Comparison of ENCODE assay signal across 8 mouse cellular contexts in genomic region chr13:48871887-48872606, GRCm38 (mm10). TPM values are rescaled to one million over a fixed set of nuclear protein-coding genes. Genes with fewer than 3 reads are reported as not detected.
DNase-seq lines count a peak whose midpoint lies in the region; ATAC-seq lines count a peak whose summit lies in the region.

No protein-coding gene starts in this region.

- H3K4me2 ChIP-seq in hindbrain, embryonic 11.5 days (replicated peaks; ENCODE audit: low read depth, low read length) = peak overlapping the region; percentile 81
- peak overlapping the region; percentile 93 for H3K4me2 ChIP-seq in liver, embryonic 13.5 days

- DNase-seq in cerebellum, adult 8-10 months = peak; percentile 37
- DNase-seq in cerebellum, postnatal 4 days (ENCODE audit: low spot score in 2 of 2) = no peak
- DNase-seq in hindbrain, embryonic 11.5 days (ENCODE audit: low spot score) = no peak
- DNase-seq in liver, embryonic 13.5 days = no peak
- DNase-seq in splenic B cell, adult 2 months (ENCODE audit: low read depth, low spot score) = peak; percentile 79
- DNase-seq in adrenal gland, adult 2 months = no peak
- no peak for DNase-seq in layer of hippocampus, postnatal 25 days (ENCODE audit: extremely low spot score in 1 of 2, low spot score in 1 of 2)

- peak; percentile 59 for ATAC-seq in common myeloid progenitor, adult 5-6 weeks (replicated peaks; ENCODE audit: low read depth, poor library complexity, severe bottlenecking)
- ATAC-seq in hindbrain, embryonic 11.5 days (ENCODE audit: low FRiP score) = no peak
- ATAC-seq in liver, embryonic 13.5 days (ENCODE audit: low read depth) = 0 out of 2 replicates have a peak, but pooled peaks have one; percentile 3

- peak overlapping the region; percentile 93 for H3K9ac ChIP-seq in hindbrain, embryonic 11.5 days (ENCODE audit: low read depth, low read length)
- peak overlapping the region; percentile 97 for H3K9ac ChIP-seq in liver, embryonic 13.5 days

- no peaks in the 10 kb centered on the region for H3K9me3 ChIP-seq in hindbrain, embryonic 11.5 days (ENCODE audit: control insufficient read depth, low read length)
- H3K9me3 ChIP-seq in liver, embryonic 13.5 days (replicated peaks) = no peaks in the 10 kb centered on the region

- no peaks in the 10 kb centered on the region for H3K27me3 ChIP-seq in hindbrain, embryonic 11.5 days (ENCODE audit: control insufficient read depth, insufficient read depth, low read length)
- no peaks in the 10 kb centered on the region for H3K27me3 ChIP-seq in liver, embryonic 13.5 days
- H3K27me3 ChIP-seq in splenic B cell, adult 2 months (ENCODE audit: control insufficient read depth, insufficient read depth, low read length, poor library complexity, severe bottlenecking) = no peaks in the 10 kb centered on the region

- peaks cover 12% of the 10 kb centered on the region for H3K4me1 ChIP-seq in hindbrain, embryonic 11.5 days (replicated peaks; ENCODE audit: control insufficient read depth, insufficient read depth, low read length)
- peaks cover 56% of the 10 kb centered on the region for H3K4me1 ChIP-seq in liver, embryonic 13.5 days (replicated peaks)

- no peaks in the 10 kb centered on the region for H3K36me3 ChIP-seq in hindbrain, embryonic 11.5 days (ENCODE audit: control insufficient read depth, insufficient read depth, low read length)
- no peaks in the 10 kb centered on the region for H3K36me3 ChIP-seq in liver, embryonic 13.5 days
- no peaks in the 10 kb centered on the region; the same call in 1 of the 2 replicates for H3K36me3 ChIP-seq in splenic B cell, adult 2 months (ENCODE audit: control insufficient read depth, insufficient read depth, low read length, poor library complexity, severe bottlenecking)

- H3K4me3 ChIP-seq in hindbrain, embryonic 11.5 days (ENCODE audit: low read depth, low read length) = peak overlapping the region; percentile 96
- peak overlapping the region; percentile 91 for H3K4me3 ChIP-seq in liver, embryonic 13.5 days (replicated peaks)

- WGBS in hindbrain, embryonic 11.5 days = 71% methylated on average over 7 of the region's 7 CpGs
- WGBS in liver, embryonic 13.5 days (ENCODE audit: insufficient replicate concordance) = 63% methylated on average over 7 of the region's 7 CpGs

- no peak overlapping the region for H3K27ac ChIP-seq in hindbrain, embryonic 11.5 days (ENCODE audit: low read depth, low read length)
- H3K27ac ChIP-seq in liver, embryonic 13.5 days = peak overlapping the region; percentile 70; the same call in 1 of the 2 replicates

RNA-seq across cellular contexts. Expression of gene Phf2, which starts 1.1 kb away (rescaled TPM):
- 9.0 and 14.3 TPM in 2 replicates for total RNA-seq in common myeloid progenitor, adult 5-6 weeks (2017)
- polyA plus RNA-seq in hindbrain, embryonic 11.5 days (2014; fragmentation: Nextera tagmentation; extraction: Ambion mirVana) = 10.0 and 13.2 TPM in 2 replicates
- 2.0 and 2.2 TPM in 2 replicates for polyA plus RNA-seq in liver, embryonic 13.5 days (2015; fragmentation: Nextera tagmentation; extraction: Ambion mirVana)
- total RNA-seq in adrenal gland, adult 2 months (2021) = 10 to 100 TPM; 41.2 to 42.9 TPM
- 19.5 and 22.2 TPM in 2 replicates for polyA plus RNA-seq in adrenal gland, adult 2 months (2012; rRNA removed)
- 10 to 100 TPM; 34.7 to 34.8 TPM for total RNA-seq in layer of hippocampus, postnatal 25 days (2021)

Comparison
In these comparisons a context has a peak if more than half of its experiments do, and no peak if none do; other contexts are left out.
1. DNase-seq: peak in cerebellum, adult 8-10 months (single experiment) and splenic B cell, adult 2 months (single experiment); none in cerebellum, postnatal 4 days (0 of 2), hindbrain, embryonic 11.5 days (single experiment), liver, embryonic 13.5 days (single experiment), adrenal gland, adult 2 months (single experiment) and layer of hippocampus, postnatal 25 days (0 of 2).